Mouse (Mus musculus) liver, embryonic 14.5 days (tissue): ENCODE results near the gene Oxt. TPM values are rescaled to one million over a fixed set of nuclear protein-coding genes. Genes with fewer than 3 reads are reported as not detected.

Experiments
- ATAC-seq: fragments of 200-750 bp; cut with Nextera tagmentation; 2 replicates; pipeline ENCODE4 v1.8.0; 2017; ENCODE audit warnings: moderate number of reproducible peaks, mild to moderate bottlenecking, moderate library complexity; ENCODE audit not compliant: insufficient read depth
- DNase-seq, 3 experiments: peaks; one replicate each; pipeline ENCODE4 v3.0.0-alpha.2; 2012 to 2013; ENCODE audit warnings: low read depth in 3 of 3, low spot score in 3 of 3
- H3K27ac ChIP-seq: fragments of 300-500 bp; sonication (generic); 2 replicates; pipeline ENCODE4 v1.5.1; 2014; ENCODE audit warnings: moderate library complexity, mild to moderate bottlenecking, control low read depth, inconsistent platforms
- H3K27me3 ChIP-seq: fragments of 300-500 bp; sonication (generic); 2 replicates; pipeline ENCODE4 v1.6.1; 2014; ENCODE audit warnings: mild to moderate bottlenecking, low read length, moderate library complexity; ENCODE audit not compliant: control insufficient read depth, insufficient read depth
- H3K36me3 ChIP-seq: fragments of 300-500 bp; sonication (generic); replicated peaks from 2 replicates; pipeline ENCODE4 v1.6.1; 2014; ENCODE audit warnings: low read depth; ENCODE audit not compliant: control insufficient read depth, insufficient read depth
- H3K4me1 ChIP-seq, 2 experiments: fragments of 200-500 bp in 1 of 2; fragments of 300-500 bp in 1 of 2; sonication (generic) in 1 of 2; replicated peaks; 2 replicates each; pipeline ENCODE4 v1.6.1; 2012 to 2014; ENCODE audit warnings: antibody characterized with exemption in 1 of 2, inconsistent platforms in 1 of 2, low read length in 1 of 2; ENCODE audit not compliant: control insufficient read depth in 2 of 2, insufficient read depth in 2 of 2
- H3K4me2 ChIP-seq: fragments of 300-500 bp; sonication (generic); 2 replicates; pipeline ENCODE4 v1.6.1; 2014; ENCODE audit warnings: low read depth, mild to moderate bottlenecking, control low read depth, moderate library complexity
- H3K4me3 ChIP-seq, 2 experiments: fragments of 200-500 bp in 1 of 2; fragments of 300-500 bp in 1 of 2; sonication (generic) in 1 of 2; 2 replicates each; pipeline ENCODE4 v1.5.1; 2012 to 2014; ENCODE audit warnings: low read depth in 2 of 2, low read length in 2 of 2, mild to moderate bottlenecking in 2 of 2, control low read depth in 1 of 2, inconsistent platforms in 1 of 2, moderate library complexity in 1 of 2; ENCODE audit not compliant: insufficient read depth in 1 of 2
- H3K9ac ChIP-seq: fragments of 300-500 bp; sonication (generic); replicated peaks from 2 replicates; pipeline ENCODE4 v1.6.1; 2014; ENCODE audit warnings: mild to moderate bottlenecking, control low read depth, moderate library complexity
- H3K9me3 ChIP-seq: fragments of 300-500 bp; sonication (generic); 2 replicates; pipeline ENCODE4 v1.6.1; 2016; ENCODE audit warnings: low read length, mixed read lengths; ENCODE audit not compliant: control insufficient read depth
- CTCF ChIP-seq: IDR thresholded peaks from 2 replicates; pipeline ENCODE4 v1.5.1; 2016; ENCODE audit warnings: antibody characterized with exemption, low read depth, control low read depth
- EP300 ChIP-seq: IDR thresholded peaks from 2 replicates; pipeline ENCODE4 v1.6.1; 2016; ENCODE audit warnings: antibody characterized with exemption, low read depth
- WGBS: fragments of 180-500 bp; shearing (Covaris S2); extraction: QIAGEN DNeasy Blood & Tissue Kit; methylation state at CpG from one replicate; pipeline ENCODE4 v1.1.7; 2014; ENCODE audit not compliant: insufficient replicate concordance; 5-methylcytosine and 5-hydroxymethylcytosine counted together
- polyA plus RNA-seq, 2 experiments: library from polyadenylated mRNA; depleted of rRNA in 1 of 2; stranded (reverse) in 1 of 2; unstranded in 1 of 2; fragments of >200 nt; fragmentation: Nextera tagmentation in 1 of 2; extraction: Ambion mirVana in 1 of 2; gene quantifications; 2 replicates each; pipeline versions ENCODE4 v1.2.1 to v1.2.3; 2012 to 2014

Oxt gene
- polyA plus RNA-seq, 2 experiments, result not detected

DNA sequence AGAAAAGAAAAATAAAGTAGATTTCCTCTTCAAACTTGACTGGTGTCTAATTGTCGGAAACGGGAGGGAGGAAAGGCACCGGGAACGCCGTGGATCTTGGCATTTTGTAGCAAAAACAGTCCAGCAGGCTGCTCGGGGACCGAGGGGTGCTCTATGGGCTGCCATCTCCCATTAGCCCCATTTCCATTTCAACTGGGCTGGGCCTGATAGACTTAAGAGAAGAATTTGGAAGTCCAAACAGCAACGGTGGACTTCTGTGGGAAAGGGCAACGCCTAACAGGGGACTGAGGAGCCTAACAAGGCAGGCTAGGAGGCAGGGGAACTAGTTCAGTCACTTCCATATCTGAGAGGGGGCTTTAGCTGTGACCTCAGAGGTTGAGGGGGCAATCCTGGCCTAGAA, 1.0 kb downstream of the Oxt start:
- Histone ChIP-seq H3K9me3 (no peaks in the 10 kb centered on the region), H3K4me2 (peak overlapping the region; percentile 29), H3K36me3 (no peaks in the 10 kb centered on the region), H3K4me1 (peaks cover 0 to 2% of the 10 kb centered on the region in 2 experiments; a peak in 1 of 4 replicates), H3K27me3 (peaks cover 70% of the 10 kb centered on the region), H3K4me3 (no peak overlapping the region), H3K9ac (no peak overlapping the region), H3K27ac (no peak overlapping the region)
- DNase-seq (no peak), ATAC-seq (no peak)
- TF ChIP-seq CTCF (no peak), EP300 (no peak)
- 5% methylated on average over 9 of the region's 9 CpGs for WGBS

DNA sequence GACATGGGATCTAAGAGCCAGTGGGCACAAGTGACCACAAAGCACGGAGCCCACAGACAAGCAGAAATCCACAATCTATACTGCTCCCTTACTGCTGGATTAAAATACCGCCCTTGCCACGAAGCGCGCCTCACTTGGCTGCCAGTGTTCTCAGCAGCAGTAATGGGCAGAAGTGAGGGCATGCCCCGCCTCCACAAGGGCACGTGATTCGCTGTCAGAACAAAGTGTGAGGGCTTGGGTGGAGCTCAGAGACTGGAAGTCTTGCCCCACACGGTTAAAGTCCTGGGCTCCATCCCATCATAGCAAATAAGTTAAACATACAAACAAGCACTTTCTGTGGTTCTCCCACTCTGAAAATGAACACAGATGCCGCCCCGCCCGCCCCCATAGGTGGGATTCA, 1.7 kb downstream of the Oxt start:
- TF ChIP-seq EP300 (no peak), CTCF (no peak)
- no peaks in the 10 kb centered on the region for H3K36me3 ChIP-seq
- peak overlapping the region; percentile 28 for H3K4me2 ChIP-seq
- peaks cover 77% of the 10 kb centered on the region for H3K27me3 ChIP-seq
- DNase-seq, result peak in 2 of 3 experiments; percentile 35 to 37
- no peak overlapping the region for H3K9ac ChIP-seq
- WGBS, result 5% methylated on average over 12 of the region's 12 CpGs
- peak; percentile 62; the same call in 1 of the 2 replicates for ATAC-seq
- H3K4me3 ChIP-seq, result no peak overlapping the region
- no peaks in the 10 kb centered on the region for H3K9me3 ChIP-seq
- peaks cover 0 to 2% of the 10 kb centered on the region in 2 experiments; a peak in 1 of 4 replicates for H3K4me1 ChIP-seq
- H3K27ac ChIP-seq, result no peak overlapping the region

DNA sequence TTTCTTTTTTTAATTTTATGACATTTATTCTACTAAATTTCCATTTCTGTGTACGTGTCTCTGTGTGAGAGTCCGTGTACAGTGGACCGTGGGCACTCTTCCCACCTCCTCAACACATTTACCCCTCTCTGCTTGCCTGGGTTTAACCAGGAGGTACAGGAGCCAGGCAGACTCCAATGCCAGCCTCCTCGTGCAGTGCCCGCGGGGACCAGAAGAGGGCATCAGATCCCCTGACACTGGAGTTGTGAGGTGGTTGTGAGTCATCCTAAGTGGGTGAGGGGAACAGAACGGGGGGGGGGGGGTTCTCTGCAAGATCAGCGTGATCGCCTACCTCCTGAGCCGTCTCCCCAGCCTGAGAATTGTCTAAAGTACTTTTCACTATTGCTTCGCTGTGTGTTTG, 2.2 kb downstream of the Oxt start:
- TF ChIP-seq CTCF (peak; percentile 86), EP300 (no peak)
- no peak overlapping the region for H3K27ac ChIP-seq
- H3K4me1 ChIP-seq, result peaks cover 0 to 2% of the 10 kb centered on the region in 2 experiments; a peak in 1 of 4 replicates
- no peak for DNase-seq
- H3K9me3 ChIP-seq, result no peaks in the 10 kb centered on the region
- 7% methylated on average over 11 of the region's 11 CpGs for WGBS
- no peak overlapping the region for H3K4me2 ChIP-seq
- ATAC-seq, result no peak
- H3K36me3 ChIP-seq, result no peaks in the 10 kb centered on the region
- H3K4me3 ChIP-seq, result no peak overlapping the region
- H3K9ac ChIP-seq, result no peak overlapping the region
- peaks cover 79% of the 10 kb centered on the region for H3K27me3 ChIP-seq

DNA sequence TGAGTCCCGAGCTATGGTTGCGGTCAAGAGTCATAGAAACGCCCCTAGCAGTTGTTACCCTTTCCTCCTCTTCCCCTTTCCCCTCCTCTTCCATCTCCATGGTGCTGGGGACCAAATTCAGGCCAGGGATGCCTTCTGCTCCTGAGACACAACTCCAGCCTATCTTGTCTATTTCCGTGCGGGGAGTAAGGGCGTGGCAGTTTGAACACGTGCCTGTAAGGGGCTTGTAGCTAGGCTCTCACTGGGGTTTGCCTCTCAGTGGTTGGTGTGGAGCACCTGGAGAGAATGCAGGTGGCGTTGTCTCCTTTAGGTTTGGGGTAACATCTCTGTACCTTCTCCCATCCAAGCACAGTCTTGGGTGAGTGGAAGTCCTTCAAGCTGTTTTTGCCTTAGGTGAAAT, 3.8 kb downstream of the Oxt start:
- H3K27me3 ChIP-seq, result peaks cover 79% of the 10 kb centered on the region
- no peaks in the 10 kb centered on the region for H3K36me3 ChIP-seq
- ATAC-seq, result no peak
- H3K27ac ChIP-seq, result no peak overlapping the region
- no peak overlapping the region for H3K4me3 ChIP-seq
- DNase-seq, result no peak
- WGBS, result 6% methylated on average over 8 of the region's 8 CpGs
- H3K4me1 ChIP-seq, result peaks cover 0 to 2% of the 10 kb centered on the region in 2 experiments; a peak in 1 of 4 replicates
- no peak overlapping the region for H3K4me2 ChIP-seq
- H3K9ac ChIP-seq, result no peak overlapping the region
- no peak for TF ChIP-seq EP300
- no peak for TF ChIP-seq CTCF
- H3K9me3 ChIP-seq, result no peaks in the 10 kb centered on the region

DNA sequence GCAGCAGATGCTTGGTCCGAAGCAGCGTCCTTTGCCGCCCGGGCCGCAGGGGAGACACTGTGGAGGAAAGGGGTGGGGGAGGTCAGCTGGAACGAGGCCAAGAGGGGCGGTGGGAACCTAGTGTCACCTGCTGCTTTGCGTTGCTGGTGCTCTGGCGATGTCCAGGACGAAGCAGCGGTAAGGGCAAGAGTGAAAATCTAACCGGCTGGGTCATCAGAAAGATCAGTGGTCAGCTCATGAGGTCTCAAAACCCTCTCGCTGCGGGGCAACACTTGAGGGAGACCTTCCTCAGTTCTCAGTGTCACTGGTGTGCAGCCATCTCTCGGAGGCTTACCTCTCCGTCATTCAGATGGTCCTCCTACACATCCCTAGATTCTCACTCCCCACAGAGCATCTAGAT, 5.2 kb downstream of the Oxt start:
- no peaks in the 10 kb centered on the region for H3K36me3 ChIP-seq
- no peaks in the 10 kb centered on the region for H3K9me3 ChIP-seq
- no peak for ATAC-seq
- H3K4me2 ChIP-seq, result no peak overlapping the region
- no peak overlapping the region for H3K27ac ChIP-seq
- no peak overlapping the region for H3K9ac ChIP-seq
- no peak overlapping the region for H3K4me3 ChIP-seq
- DNase-seq, result no peak
- peaks cover 0 to 2% of the 10 kb centered on the region in 2 experiments; a peak in 1 of 4 replicates for H3K4me1 ChIP-seq
- 6% methylated on average over 16 of the region's 16 CpGs for WGBS
- H3K27me3 ChIP-seq, result peaks cover 66% of the 10 kb centered on the region
- TF ChIP-seq EP300 (no peak), CTCF (no peak)
